Mouse (Mus musculus) ovary, postnatal 14 days (tissue): ENCODE measurements at regions not wholly inside any gene's neighbourhood (a gene's known extent, or its start where the extent isn't known, plus 50 kb on each side); places are given as distances from the start of the nearest gene placed in this dataset.

ENCODE experiments used
- DNase-seq: peaks from one replicate; pipeline ENCODE4 v3.0.0; 2022; ENCODE audit warnings: low spot score

DNA sequence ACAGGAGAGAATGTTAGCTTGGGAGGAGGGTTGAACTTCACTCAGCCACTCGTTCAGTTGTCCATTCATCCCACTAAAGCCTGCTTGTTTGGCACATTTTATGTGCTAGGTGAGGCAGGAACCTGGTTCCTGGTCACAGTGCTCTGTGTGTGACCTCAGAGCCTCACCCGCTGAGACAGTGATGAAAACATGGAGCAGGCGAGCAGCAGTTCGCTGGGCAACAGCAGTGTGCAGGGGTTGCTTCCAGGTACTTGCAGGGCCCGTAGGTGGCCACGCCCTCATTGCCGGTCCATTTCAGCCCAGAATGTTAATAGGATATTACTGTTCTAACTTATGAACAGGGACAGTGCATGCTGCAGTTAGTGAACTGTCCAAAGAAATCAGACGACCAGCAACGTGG, 285.7 kb downstream of the Rngtt start:
- DNase-seq, result no peak

DNA sequence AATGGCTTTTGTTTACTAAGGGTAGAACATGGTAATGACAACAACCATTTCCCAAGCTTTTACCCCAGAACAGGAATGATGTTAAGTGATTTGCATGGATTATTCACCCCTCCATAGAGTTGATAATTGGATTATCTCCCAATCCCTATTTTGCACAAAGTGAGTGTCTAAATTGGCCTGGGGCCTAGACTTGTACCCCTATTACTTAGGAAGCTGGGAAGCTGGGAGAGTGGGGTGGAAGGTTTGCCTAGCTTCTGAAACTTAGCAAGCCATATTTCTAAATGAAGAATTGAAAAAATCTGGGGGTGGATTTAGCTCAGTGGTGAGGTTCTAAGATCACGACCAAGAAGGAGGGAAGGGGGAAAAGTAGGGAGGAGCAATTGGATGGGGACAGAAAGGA, 289.9 kb downstream of the Rngtt start:
- DNase-seq, result no peak

GRCm38 (mm10) chr4:33600805-33601204, 290.7 kb downstream of the Rngtt start:
- DNase-seq, result no peak

GRCm38 (mm10) chr4:33604636-33605035, 294.5 kb downstream of the Rngtt start:
- no peak for DNase-seq

DNA sequence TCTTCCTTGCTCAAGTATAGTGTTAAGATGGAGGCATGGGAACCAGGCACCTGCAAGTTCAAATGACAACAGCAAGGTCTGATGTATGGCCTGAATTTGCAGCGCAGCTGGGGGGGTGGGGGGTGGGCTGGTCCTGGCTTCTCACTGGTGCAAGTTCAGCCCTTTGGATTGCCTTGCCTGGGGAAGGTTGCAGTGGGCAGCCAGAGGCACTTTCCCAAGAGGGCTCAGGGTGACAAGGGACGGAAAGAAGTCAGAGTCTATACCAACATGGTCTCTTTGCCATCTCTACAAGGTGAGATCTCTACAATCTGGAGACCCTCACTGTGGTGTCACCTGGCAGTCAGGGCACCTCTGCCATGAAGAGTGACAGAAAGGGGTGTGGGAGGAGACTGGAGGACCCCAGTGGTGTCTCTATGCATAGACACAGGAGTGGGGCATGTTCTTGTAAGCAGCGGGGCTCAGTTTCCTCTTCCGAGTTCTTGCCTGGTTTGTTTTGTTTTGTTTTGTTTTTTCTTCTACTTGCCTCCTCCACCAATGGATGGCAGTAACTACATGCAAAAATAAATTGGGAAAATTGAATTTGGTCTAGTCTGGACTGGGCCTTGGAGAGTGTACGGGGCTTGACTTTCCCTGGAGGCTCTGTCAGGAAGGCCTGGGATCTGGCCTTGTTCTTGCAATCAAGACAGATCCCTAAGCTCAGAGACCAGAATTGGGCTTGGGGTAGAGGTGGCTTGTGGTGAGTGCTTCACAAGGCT, 284.4 kb upstream of the Cnr1 start:
- no peak for DNase-seq

GRCm38 (mm10) chr4:33640576-33641255, 283.7 kb upstream of the Cnr1 start:
- DNase-seq, result no peak

DNA sequence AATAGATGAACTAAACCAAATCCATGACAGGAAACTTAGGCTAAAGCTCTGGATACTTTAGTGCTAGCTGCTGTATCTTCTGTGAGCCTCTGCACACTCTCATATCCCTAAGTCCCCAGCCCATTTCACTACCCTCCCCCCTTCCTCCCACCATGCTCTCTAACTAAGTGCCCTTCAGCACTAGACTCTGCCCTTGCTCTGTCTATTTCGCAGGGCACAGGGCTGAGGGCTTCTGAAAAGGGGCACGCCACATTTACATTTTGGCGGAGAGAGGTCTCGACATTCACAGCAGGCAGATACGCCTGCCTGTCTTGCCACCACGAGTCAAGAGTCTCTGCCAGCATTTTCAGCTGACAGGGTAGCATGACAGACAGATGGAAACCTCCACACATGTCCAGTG, 282.5 kb upstream of the Cnr1 start:
- DNase-seq, result no peak

GRCm38 (mm10) chr4:33642526-33642925, 281.9 kb upstream of the Cnr1 start:
- no peak for DNase-seq

DNA sequence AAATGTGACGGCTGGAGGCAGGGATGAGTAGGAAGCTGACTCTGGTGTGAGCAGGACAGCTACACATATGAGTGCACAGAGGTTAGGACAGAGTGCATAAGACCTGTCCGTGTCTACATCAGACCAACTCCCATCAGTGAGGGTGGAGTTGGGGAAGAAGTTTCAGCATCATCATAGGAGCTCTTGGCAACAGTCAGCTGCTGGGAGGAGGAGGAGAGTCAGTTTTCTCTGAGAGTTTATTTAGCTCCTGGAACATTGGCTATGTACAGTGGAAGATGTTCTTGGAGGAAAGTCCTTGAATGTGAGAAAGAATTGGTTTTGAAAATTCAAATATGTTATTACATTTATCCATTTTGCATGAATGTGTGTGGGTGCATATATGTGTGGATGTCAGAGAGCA, 279.2 kb upstream of the Cnr1 start:
- DNase-seq, result no peak

DNA sequence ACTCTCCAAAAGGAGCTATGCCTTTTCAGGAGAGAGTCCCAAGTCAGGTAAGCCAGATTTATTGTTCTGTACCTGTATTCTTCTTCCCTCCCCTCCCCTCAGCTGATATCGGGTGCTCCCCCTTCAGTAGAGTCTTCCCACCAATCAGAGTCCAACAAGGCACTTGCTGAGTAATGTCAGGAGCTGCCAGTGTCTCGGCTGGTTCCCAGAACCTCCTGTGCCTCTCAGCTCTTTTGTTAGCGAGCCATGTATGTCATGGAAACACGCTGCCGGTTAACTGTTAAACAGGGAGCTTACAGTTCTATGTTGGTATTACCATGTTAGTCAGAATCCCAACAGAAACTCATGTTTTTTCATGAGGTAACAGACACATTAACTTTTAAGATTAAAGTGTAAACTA, 273.1 kb upstream of the Cnr1 start:
- DNase-seq, result no peak

DNA sequence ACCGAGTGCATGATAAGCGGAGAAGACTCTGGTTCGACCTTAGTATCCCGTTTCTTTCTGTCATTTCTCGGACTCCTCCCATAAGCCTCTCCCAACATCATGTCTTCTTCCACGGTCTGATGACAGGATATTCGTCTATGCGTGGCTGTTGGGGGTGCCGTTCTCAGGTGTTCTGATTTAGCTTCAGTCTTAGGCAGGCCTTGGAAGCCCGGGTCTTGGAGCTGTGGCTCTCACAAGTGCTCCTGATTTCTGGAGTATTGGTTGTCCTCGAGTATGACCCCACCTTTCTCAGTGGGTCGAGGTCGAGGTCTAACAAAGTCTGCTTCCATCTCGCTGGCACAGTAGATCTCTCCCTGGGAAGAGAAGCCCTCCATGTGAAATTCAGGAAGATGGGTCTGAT, 264.6 kb upstream of the Cnr1 start:
- no peak for DNase-seq

DNA sequence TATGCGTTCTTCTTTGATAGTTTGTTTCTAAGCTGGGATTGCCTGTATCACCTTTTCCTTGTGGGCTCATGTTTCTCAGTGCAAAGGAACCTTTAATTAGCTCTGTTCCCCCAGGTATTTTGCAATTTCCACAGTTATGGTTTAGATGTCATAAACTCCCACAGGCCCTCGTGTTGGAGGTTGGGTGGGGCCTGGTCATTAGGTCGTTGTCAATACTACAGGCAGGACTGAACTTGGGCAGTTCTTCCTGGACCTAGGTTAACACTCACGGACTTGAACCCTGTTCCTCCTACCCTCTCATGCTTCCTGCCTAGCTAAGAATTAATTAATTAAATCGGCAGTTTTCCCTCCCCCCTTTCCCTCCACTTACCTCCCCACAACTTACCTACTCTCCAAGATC, 263.8 kb upstream of the Cnr1 start:
- no peak for DNase-seq

DNA sequence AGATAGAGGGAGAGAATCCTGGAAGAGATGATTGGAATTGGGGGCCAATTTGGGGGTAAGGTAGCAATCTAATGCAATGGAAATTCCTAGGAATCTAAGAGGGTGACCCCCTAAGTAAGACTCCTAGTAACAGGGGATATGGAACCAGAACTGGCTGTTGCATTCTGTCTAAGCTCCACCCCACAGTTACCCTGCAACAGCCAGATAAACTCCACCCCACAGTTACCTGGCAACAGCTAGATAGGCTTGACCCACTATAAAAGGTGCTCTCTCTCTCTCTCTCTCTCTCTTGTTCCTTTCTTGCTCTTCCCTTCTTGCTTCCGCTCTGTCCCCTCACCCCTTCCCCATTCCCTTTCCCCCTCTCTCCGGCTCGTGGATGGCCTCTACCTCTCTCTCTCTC, 262.5 kb upstream of the Cnr1 start:
- DNase-seq, result no peak

- DNase-seq, result no peak
Observed at GRCm38 (mm10) chr4:33662965-33663364, 261.4 kb upstream of the Cnr1 start.

DNA sequence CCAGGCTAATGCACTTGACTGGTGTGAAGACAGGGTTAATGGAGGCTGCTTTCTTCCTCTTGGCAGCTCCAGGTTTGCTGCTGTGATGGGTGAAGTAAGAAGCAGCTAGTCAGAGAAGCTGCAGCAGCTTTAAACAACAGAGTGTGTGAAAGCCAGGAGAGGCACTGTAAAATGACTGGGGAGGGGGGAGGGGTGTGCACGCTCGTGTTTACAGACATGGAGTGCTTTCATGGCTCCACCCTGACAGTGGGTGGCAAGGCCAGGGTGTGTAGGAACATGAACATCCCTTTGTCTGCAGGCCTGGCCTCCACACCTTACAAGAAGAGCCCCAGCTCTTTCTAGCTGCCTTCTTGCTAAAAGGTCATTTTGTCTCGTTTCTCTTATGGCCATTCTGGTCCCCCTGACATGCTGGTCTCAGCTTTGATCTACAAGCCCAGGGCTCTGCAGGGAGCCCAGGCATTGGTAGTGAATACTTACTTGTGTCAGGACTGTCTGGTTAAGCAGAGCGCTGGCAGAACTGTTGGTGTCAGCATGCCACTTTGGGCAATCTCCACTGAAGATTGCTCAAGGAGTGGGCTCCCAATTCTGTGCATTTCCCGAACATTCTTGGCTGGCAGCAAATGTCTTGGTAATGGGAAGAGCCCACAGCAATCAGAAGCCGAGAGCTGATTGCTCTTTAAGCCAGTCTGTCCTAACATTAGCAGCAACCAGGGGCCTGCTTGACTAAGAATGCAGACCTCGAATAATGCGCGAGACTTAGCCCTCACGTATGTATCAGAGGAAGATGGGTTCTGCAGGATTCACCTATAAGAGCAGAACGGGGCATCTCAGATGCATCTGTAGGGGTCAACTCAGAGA, 260.5 kb upstream of the Cnr1 start:
- DNase-seq, result no peak

- no peak for DNase-seq
Observed at GRCm38 (mm10) chr4:33664474-33664822, 259.9 kb upstream of the Cnr1 start.

DNA sequence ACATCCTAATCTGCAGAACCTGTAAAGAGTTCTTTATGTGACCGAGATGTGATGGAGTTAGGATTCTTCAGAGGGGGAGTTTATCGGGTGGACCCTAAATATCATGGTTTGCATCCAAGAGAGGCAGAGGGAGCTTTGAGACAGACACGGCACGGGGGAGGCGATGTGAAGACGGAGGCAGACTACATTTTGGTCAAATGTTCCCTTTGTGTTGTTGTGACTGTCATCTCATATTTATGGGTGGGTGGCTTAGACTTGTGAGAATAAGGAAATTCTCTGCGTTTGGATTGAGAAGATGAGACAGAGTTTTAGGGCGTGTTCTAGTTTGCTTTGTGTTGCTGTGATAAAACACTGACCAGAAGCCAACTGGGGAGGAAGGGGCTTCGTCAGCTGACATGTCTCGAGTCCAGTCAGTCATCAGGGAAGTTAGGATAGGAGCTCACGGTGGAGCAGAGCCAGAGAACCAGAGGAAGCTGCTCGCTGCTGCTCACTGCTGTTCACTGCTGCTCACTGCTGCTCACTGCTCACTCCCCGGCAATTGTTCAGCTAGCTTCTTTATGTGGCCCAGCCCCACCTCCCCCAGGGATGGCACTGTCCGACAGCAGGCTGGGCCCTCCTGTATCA, 259.0 kb upstream of the Cnr1 start:
- DNase-seq, result no peak

DNA sequence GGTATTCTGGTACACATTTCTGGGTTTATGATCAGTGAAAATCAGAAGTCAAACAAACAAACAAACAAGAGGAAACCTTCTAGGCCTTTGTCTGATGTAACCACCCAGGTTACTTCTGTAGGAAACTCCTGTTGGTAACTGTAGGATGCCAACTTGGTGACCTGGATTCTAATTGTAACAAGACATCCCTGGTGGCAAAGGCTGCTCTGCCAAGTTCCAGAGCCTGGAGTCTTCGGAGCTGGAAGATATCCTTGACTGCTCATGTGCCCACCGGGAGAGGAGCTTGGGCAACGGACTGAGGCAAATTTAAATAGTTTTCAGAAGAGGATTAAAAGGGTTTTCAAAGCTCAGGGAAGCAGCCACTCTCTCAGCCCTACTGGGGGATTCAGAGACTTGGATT, 256.0 kb upstream of the Cnr1 start:
- no peak for DNase-seq

DNA sequence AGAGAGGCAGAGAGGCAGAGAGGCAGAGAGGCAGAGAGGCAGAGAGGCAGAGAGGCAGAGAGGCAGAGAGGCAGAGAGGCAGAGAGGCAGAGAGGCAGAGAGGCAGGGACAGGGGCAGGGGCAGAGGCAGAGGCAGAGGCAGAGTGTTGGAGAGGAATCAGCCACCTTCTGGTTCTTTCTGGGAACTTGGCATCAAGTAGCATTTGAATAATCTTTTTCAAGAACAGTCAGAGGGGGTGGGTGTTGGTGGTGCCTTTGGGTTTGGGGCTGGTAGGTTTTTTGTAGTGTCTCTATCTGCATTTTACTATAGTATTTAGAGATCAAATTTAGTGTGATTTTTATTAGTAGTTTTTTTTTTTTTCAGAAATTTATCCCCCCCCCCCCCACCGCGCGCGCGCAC, 249.3 kb upstream of the Cnr1 start:
- no peak for DNase-seq

DNA sequence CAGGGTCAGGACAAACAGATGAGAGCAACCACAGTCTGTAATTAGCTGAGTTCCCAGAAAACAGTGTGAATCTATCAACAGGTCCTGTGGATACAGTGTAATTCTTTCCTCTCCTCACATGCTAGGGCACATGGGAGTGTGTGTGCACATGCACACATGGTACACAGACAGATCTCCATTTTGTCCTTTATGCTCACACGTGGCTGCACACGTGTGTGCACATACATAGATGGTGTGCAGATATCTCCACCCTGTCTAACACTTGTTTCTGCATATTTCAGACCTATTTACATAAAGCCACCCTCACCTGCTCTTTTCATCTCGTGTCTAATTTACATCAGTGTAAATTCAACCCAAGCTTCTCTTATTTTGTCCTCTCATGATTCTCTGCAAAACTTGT, 245.0 kb upstream of the Cnr1 start:
- DNase-seq, result no peak

- DNase-seq, result no peak
Observed at GRCm38 (mm10) chr4:33686135-33686534, 238.3 kb upstream of the Cnr1 start.

DNA sequence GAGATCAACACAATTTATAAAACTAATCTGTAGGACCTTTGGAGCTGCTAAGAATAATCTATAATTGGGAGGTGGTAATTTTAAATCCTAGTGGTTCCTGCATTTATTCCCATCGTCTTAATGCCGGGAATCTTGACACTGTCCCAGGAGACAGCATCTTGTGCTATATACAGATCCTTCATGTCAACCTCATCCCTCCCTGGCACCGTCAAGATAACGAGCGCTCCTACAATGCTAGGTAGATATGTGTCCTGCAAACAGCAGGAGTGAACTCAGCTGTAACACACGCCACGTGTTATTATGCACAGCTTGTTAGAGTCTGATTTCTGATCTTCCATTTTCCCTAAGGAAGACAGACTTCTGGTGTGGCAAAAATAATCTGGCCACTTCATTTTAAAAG, 237.0 kb upstream of the Cnr1 start:
- DNase-seq, result no peak

DNA sequence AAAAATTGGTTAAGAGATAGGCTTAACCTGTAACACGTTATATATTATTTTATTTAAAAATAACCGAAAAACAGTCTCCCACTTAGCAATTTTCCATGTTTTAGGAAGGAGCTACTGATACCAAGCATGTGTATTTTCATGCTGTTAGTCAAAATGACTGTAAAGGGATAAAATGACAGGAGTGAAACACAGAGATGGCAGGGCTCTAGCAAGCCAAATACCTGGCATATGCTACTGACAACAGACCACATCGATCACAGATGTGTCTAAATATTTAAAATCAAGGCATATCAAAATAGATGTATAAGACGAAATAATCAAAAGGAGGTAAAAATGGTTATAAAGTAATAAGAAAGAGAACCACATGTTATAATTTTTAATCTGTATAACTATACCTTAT, 231.0 kb upstream of the Cnr1 start:
- DNase-seq, result no peak
